Mouse (Mus musculus) forebrain, embryonic 11.5 days (tissue): ENCODE measurements around the gene Pla2g6. TPM values are rescaled to one million over a fixed set of nuclear protein-coding genes. Genes with fewer than 3 reads are reported as not detected.

Source experiments
- ATAC-seq: fragments of 200-750 bp; cut with Nextera tagmentation; replicated peaks from 2 replicates; pipeline ENCODE4 v1.8.0; 2017; ENCODE audit warnings: moderate TSS enrichment; ENCODE audit not compliant: low FRiP score
- DNase-seq: peaks from one replicate; pipeline ENCODE4 v3.0.0-alpha.2; 2017; ENCODE audit warnings: low spot score
- H3K27ac ChIP-seq: fragments of 300-500 bp; sonication (generic); 2 replicates; pipeline ENCODE4 v1.5.1; 2014; ENCODE audit warnings: low read depth, low read length
- H3K27me3 ChIP-seq: fragments of 300-500 bp; sonication (generic); 2 replicates; pipeline ENCODE4 v1.6.1; 2014; ENCODE audit warnings: mild to moderate bottlenecking, low read length, mixed read lengths; ENCODE audit not compliant: control insufficient read depth, insufficient read depth
- H3K36me3 ChIP-seq: fragments of 300-500 bp; sonication (generic); 2 replicates; pipeline ENCODE4 v1.6.1; 2014; ENCODE audit warnings: mild to moderate bottlenecking, low read length, moderate library complexity, mixed read lengths; ENCODE audit not compliant: control insufficient read depth, insufficient read depth
- H3K4me1 ChIP-seq: fragments of 300-500 bp; sonication (generic); replicated peaks from 2 replicates; pipeline ENCODE4 v1.6.1; 2014; ENCODE audit warnings: low read length, mixed read lengths; ENCODE audit not compliant: control insufficient read depth, insufficient read depth
- H3K4me2 ChIP-seq: fragments of 300-500 bp; sonication (generic); 2 replicates; pipeline ENCODE4 v1.6.1; 2014; ENCODE audit warnings: low read depth, mild to moderate bottlenecking, low read length, moderate library complexity, mixed read lengths; ENCODE audit not compliant: severe bottlenecking
- H3K4me3 ChIP-seq: fragments of 300-500 bp; sonication (generic); 2 replicates; pipeline ENCODE4 v1.5.1; 2014; ENCODE audit warnings: low read depth, low read length
- H3K9ac ChIP-seq: fragments of 300-500 bp; sonication (generic); 2 replicates; pipeline ENCODE4 v1.6.1; 2014; ENCODE audit warnings: low read length
- H3K9me3 ChIP-seq: fragments of 300-500 bp; sonication (generic); 2 replicates; pipeline ENCODE4 v1.6.1; 2016; ENCODE audit warnings: low read length, mixed read lengths; ENCODE audit not compliant: control insufficient read depth
- WGBS: fragments of 180-500 bp; shearing (Covaris S2); extraction: QIAGEN DNeasy Blood & Tissue Kit; methylation state at CpG from one replicate; pipeline ENCODE4 v1.1.7; 2014; 5-methylcytosine and 5-hydroxymethylcytosine counted together
- polyA plus RNA-seq: library from polyadenylated mRNA; unstranded; fragments of >200 nt; fragmentation: Nextera tagmentation; extraction: Ambion mirVana; gene quantifications from 2 replicates; pipeline ENCODE4 v1.2.1, GENCODE M21; 2014

Pla2g6 gene
- polyA plus RNA-seq, 1 experiment from 2014 or later: 22.3 TPM

- H3K4me1 ChIP-seq: no peaks in the 10 kb centered on the region; the same call in none of the 2 replicates
- peak within 1 kb of the TSS; percentile 68 for H3K27ac ChIP-seq
- ATAC-seq (no peak), DNase-seq (no peak)
- peak within 1 kb of the TSS; percentile 67 for H3K4me3 ChIP-seq
- H3K27me3 ChIP-seq: peaks cover 2% of the 10 kb centered on the region; the same call in 1 of the 2 replicates
- peak within 1 kb of the TSS; percentile 64 for H3K9ac ChIP-seq
- H3K36me3 ChIP-seq: no peaks in the 10 kb centered on the region
- H3K9me3 ChIP-seq: no peaks in the 10 kb centered on the region
- H3K4me2 ChIP-seq: peak within 1 kb of the TSS; percentile 96
- WGBS: 47% methylated on average over 8 of the region's 8 CpGs
These were observed 18.0 kb upstream of the Pla2g6 start, which contains the start of gene Maff for GRCm38 (mm10) chr15:79346051-79346793. TSS of gene Maff (plus strand) at chr15:79346621.

- WGBS: 83% methylated on average over 4 of the region's 4 CpGs
- H3K27me3 ChIP-seq: peaks cover 2% of the 10 kb centered on the region; the same call in 1 of the 2 replicates
- H3K9ac ChIP-seq: no peak overlapping the region
- no peak overlapping the region for H3K4me2 ChIP-seq
- no peak overlapping the region for H3K27ac ChIP-seq
- no peak for DNase-seq
- no peaks in the 10 kb centered on the region for H3K9me3 ChIP-seq
- no peak for ATAC-seq
- no peaks in the 10 kb centered on the region; the same call in none of the 2 replicates for H3K4me1 ChIP-seq
- no peaks in the 10 kb centered on the region for H3K36me3 ChIP-seq
- no peak overlapping the region for H3K4me3 ChIP-seq
These were observed 16.4 kb upstream of the Pla2g6 start for GRCm38 (mm10) chr15:79344627-79345026.

- no peak for ATAC-seq
- 83% methylated on average over 6 of the region's 6 CpGs for WGBS
- no peak overlapping the region for H3K4me3 ChIP-seq
- H3K9ac ChIP-seq: no peak overlapping the region
- no peak overlapping the region for H3K4me2 ChIP-seq
- H3K27ac ChIP-seq: no peak overlapping the region
- H3K9me3 ChIP-seq: no peaks in the 10 kb centered on the region
- no peaks in the 10 kb centered on the region for H3K4me1 ChIP-seq
- no peak for DNase-seq
- no peaks in the 10 kb centered on the region for H3K36me3 ChIP-seq
- no peaks in the 10 kb centered on the region for H3K27me3 ChIP-seq
These were observed 14.6 kb upstream of the Pla2g6 start for GRCm38 (mm10) chr15:79342641-79343337.

- DNase-seq (no peak), ATAC-seq (no peak)
- H3K4me2 ChIP-seq: no peak overlapping the region
- no peak overlapping the region for H3K27ac ChIP-seq
- H3K9ac ChIP-seq: no peak overlapping the region
- no peaks in the 10 kb centered on the region for H3K4me1 ChIP-seq
- no peaks in the 10 kb centered on the region for H3K36me3 ChIP-seq
- WGBS: 78% methylated on average over 5 of the region's 5 CpGs
- H3K4me3 ChIP-seq: no peak overlapping the region
- H3K9me3 ChIP-seq: no peaks in the 10 kb centered on the region
- H3K27me3 ChIP-seq: no peaks in the 10 kb centered on the region
These were observed 10.8 kb upstream of the Pla2g6 start for GRCm38 (mm10) chr15:79338978-79339377.

GRCm38 (mm10) chr15:79335061-79335655, 7.0 kb upstream of the Pla2g6 start:
- Histone ChIP-seq H3K27ac (no peak overlapping the region), H3K4me1 (no peaks in the 10 kb centered on the region), H3K9me3 (no peaks in the 10 kb centered on the region), H3K9ac (no peak overlapping the region; the same call in 1 of the 2 replicates), H3K4me2 (no peak overlapping the region), H3K4me3 (no peak overlapping the region), H3K27me3 (no peaks in the 10 kb centered on the region), H3K36me3 (no peaks in the 10 kb centered on the region)
- DNase-seq (no peak), ATAC-seq (no peak)
- 55% methylated on average over 7 of the region's 7 CpGs for WGBS

GRCm38 (mm10) chr15:79333409-79333808, 5.2 kb upstream of the Pla2g6 start:
- no peaks in the 10 kb centered on the region for H3K36me3 ChIP-seq
- no peak overlapping the region for H3K4me2 ChIP-seq
- no peaks in the 10 kb centered on the region for H3K27me3 ChIP-seq
- no peak overlapping the region for H3K27ac ChIP-seq
- DNase-seq: no peak
- 81% methylated on average over 4 of the region's 4 CpGs for WGBS
- no peaks in the 10 kb centered on the region for H3K9me3 ChIP-seq
- H3K4me1 ChIP-seq: no peaks in the 10 kb centered on the region
- ATAC-seq: no peak
- no peak overlapping the region for H3K9ac ChIP-seq
- H3K4me3 ChIP-seq: no peak overlapping the region

- no peak overlapping the region for H3K27ac ChIP-seq
- no peak for ATAC-seq
- H3K27me3 ChIP-seq: no peaks in the 10 kb centered on the region
- H3K4me1 ChIP-seq: peaks cover 7% of the 10 kb centered on the region
- H3K4me3 ChIP-seq: no peak overlapping the region
- DNase-seq: no peak
- no peaks in the 10 kb centered on the region for H3K9me3 ChIP-seq
- 78% methylated on average over 4 of the region's 4 CpGs for WGBS
- no peak overlapping the region for H3K4me2 ChIP-seq
- H3K36me3 ChIP-seq: no peaks in the 10 kb centered on the region
- no peak overlapping the region for H3K9ac ChIP-seq
These were observed 2.3 kb upstream of the Pla2g6 start for GRCm38 (mm10) chr15:79330521-79330920.

GRCm38 (mm10) chr15:79329979-79330363, 1.8 kb upstream of the Pla2g6 start:
- WGBS: 91% methylated on average over 6 of the region's 6 CpGs
- Histone ChIP-seq H3K4me2 (no peak overlapping the region), H3K36me3 (no peaks in the 10 kb centered on the region), H3K27me3 (no peaks in the 10 kb centered on the region), H3K9ac (no peak overlapping the region), H3K9me3 (no peaks in the 10 kb centered on the region), H3K4me1 (peaks cover 7% of the 10 kb centered on the region), H3K27ac (no peak overlapping the region), H3K4me3 (no peak overlapping the region)
- no peak for DNase-seq
- ATAC-seq: no peak
